Mouse (Mus musculus) megakaryocyte, embryonic 14.5 days (primary cell): ENCODE data around the gene Gramd2. TPM values are rescaled to one million over a fixed set of nuclear protein-coding genes. Genes with fewer than 3 reads are reported as not detected.

Experiments used
- H3K27me3 ChIP-seq: replicated peaks from 2 replicates; pipeline ENCODE3; 2012; ENCODE audit warnings: inconsistent platforms
- H3K36me3 ChIP-seq: replicated peaks from 2 replicates; pipeline ENCODE3; 2012; ENCODE audit warnings: low read length, inconsistent platforms, mixed read lengths
- H3K4me1 ChIP-seq: 2 replicates; pipeline ENCODE4 v1.6.1; 2012; ENCODE audit warnings: inconsistent platforms
- H3K4me3 ChIP-seq: replicated peaks from 2 replicates; pipeline ENCODE3; 2012; ENCODE audit warnings: moderate library complexity, mild to moderate bottlenecking, inconsistent platforms
- H3K9me3 ChIP-seq: 2 replicates; pipeline ENCODE4 v1.6.1; 2012; ENCODE audit warnings: inconsistent platforms
- FLI1 ChIP-seq: IDR thresholded peaks from 2 replicates; pipeline ENCODE4 v1.6.1; 2012; ENCODE audit warnings: low read length, inconsistent platforms, mixed read lengths
- GATA1 ChIP-seq: IDR thresholded peaks from 3 replicates; pipeline ENCODE4 v1.6.1; 2012; ENCODE audit warnings: mixed read lengths, low read length, inconsistent platforms, borderline replicate concordance
- polyA plus RNA-seq: library from polyadenylated mRNA; stranded (reverse); fragments of >175 nt; gene quantifications from 2 replicates; pipeline ENCODE4 v1.2.3, GENCODE M21; 2012; ENCODE audit warnings: low replicate concordance; ENCODE audit not compliant: insufficient read depth

The Gramd2 gene
- polyA plus RNA-seq, 1 experiment = not detected

GRCm38 (mm10) chr9:59721144-59721543, 41.2 kb downstream of the Gramd2 start:
- no peak overlapping the region for H3K4me3 ChIP-seq
- H3K27me3 ChIP-seq = peaks cover 27% of the 10 kb centered on the region
- peaks cover 8% of the 10 kb centered on the region for H3K4me1 ChIP-seq
- no peaks in the 10 kb centered on the region for H3K9me3 ChIP-seq
- TF ChIP-seq GATA1 (no peak), FLI1 (no peak)
- H3K36me3 ChIP-seq = no peaks in the 10 kb centered on the region

GRCm38 (mm10) chr9:59723096-59723657, 43.2 kb downstream of the Gramd2 start:
- H3K36me3 ChIP-seq = no peaks in the 10 kb centered on the region
- no peak overlapping the region for H3K4me3 ChIP-seq
- H3K27me3 ChIP-seq = peaks cover 17% of the 10 kb centered on the region
- no peak for TF ChIP-seq GATA1
- TF ChIP-seq FLI1 = no peak
- peaks cover 21% of the 10 kb centered on the region for H3K4me1 ChIP-seq
- H3K9me3 ChIP-seq = no peaks in the 10 kb centered on the region

GRCm38 (mm10) chr9:59723791-59724442, 44.0 kb downstream of the Gramd2 start:
- peaks cover 21% of the 10 kb centered on the region for H3K4me1 ChIP-seq
- no peaks in the 10 kb centered on the region for H3K9me3 ChIP-seq
- H3K36me3 ChIP-seq = no peaks in the 10 kb centered on the region
- no peak for TF ChIP-seq FLI1
- TF ChIP-seq GATA1 = no peak
- H3K4me3 ChIP-seq = no peak overlapping the region
- H3K27me3 ChIP-seq = peaks cover 13% of the 10 kb centered on the region

- no peak overlapping the region for H3K4me3 ChIP-seq
- peaks cover 21% of the 10 kb centered on the region for H3K4me1 ChIP-seq
- no peak for TF ChIP-seq FLI1
- no peak for TF ChIP-seq GATA1
- peaks cover 8% of the 10 kb centered on the region for H3K27me3 ChIP-seq
- no peaks in the 10 kb centered on the region for H3K9me3 ChIP-seq
- no peaks in the 10 kb centered on the region for H3K36me3 ChIP-seq
Observed at GRCm38 (mm10) chr9:59725515-59725914, 45.6 kb downstream of the Gramd2 start.

GRCm38 (mm10) chr9:59727569-59728286, 47.8 kb downstream of the Gramd2 start:
- Histone ChIP-seq H3K4me1 (peaks cover 21% of the 10 kb centered on the region), H3K36me3 (no peaks in the 10 kb centered on the region), H3K27me3 (peaks cover 8% of the 10 kb centered on the region), H3K4me3 (peak overlapping the region; percentile 65), H3K9me3 (no peaks in the 10 kb centered on the region)
- no peak for TF ChIP-seq FLI1
- no peak for TF ChIP-seq GATA1

- Histone ChIP-seq H3K9me3 (no peaks in the 10 kb centered on the region), H3K27me3 (no peaks in the 10 kb centered on the region), H3K4me3 (no peak overlapping the region), H3K4me1 (peaks cover 20% of the 10 kb centered on the region), H3K36me3 (peaks cover under 1% of the 10 kb centered on the region)
- no peak for TF ChIP-seq GATA1
- no peak for TF ChIP-seq FLI1
Observed at GRCm38 (mm10) chr9:59731136-59731535, 51.2 kb downstream of the Gramd2 start.

- Histone ChIP-seq H3K4me3 (no peak overlapping the region), H3K27me3 (no peaks in the 10 kb centered on the region), H3K9me3 (no peaks in the 10 kb centered on the region), H3K4me1 (peaks cover 17% of the 10 kb centered on the region), H3K36me3 (peaks cover 15% of the 10 kb centered on the region)
- no peak for TF ChIP-seq GATA1
- no peak for TF ChIP-seq FLI1
Observed at GRCm38 (mm10) chr9:59733075-59733474, 53.1 kb downstream of the Gramd2 start.

GRCm38 (mm10) chr9:59735394-59735793, 55.5 kb downstream of the Gramd2 start:
- no peak overlapping the region for H3K4me3 ChIP-seq

GRCm38 (mm10) chr9:59740593-59740992, 60.6 kb downstream of the Gramd2 start:
- H3K36me3 ChIP-seq = peaks cover 20% of the 10 kb centered on the region
- H3K4me1 ChIP-seq = peaks cover 22% of the 10 kb centered on the region
- H3K9me3 ChIP-seq = no peaks in the 10 kb centered on the region
- no peak overlapping the region for H3K4me3 ChIP-seq
- no peak for TF ChIP-seq GATA1
- no peak for TF ChIP-seq FLI1
- no peaks in the 10 kb centered on the region for H3K27me3 ChIP-seq

More at GRCm38 (mm10) chr9:59735394-59735793, 55.5 kb downstream of the Gramd2 start:
- Histone ChIP-seq H3K9me3 (no peaks in the 10 kb centered on the region), H3K36me3 (peaks cover 15% of the 10 kb centered on the region), H3K4me1 (peaks cover 16% of the 10 kb centered on the region), H3K27me3 (no peaks in the 10 kb centered on the region)
- TF ChIP-seq FLI1 = no peak
- TF ChIP-seq GATA1 = no peak

- H3K36me3 ChIP-seq = peaks cover 5% of the 10 kb centered on the region
- no peaks in the 10 kb centered on the region for H3K27me3 ChIP-seq
- TF ChIP-seq GATA1 (no peak), FLI1 (no peak)
- H3K9me3 ChIP-seq = no peaks in the 10 kb centered on the region
- no peak overlapping the region for H3K4me3 ChIP-seq
- H3K4me1 ChIP-seq = peaks cover 16% of the 10 kb centered on the region
Observed at GRCm38 (mm10) chr9:59743903-59744302, 64.0 kb downstream of the Gramd2 start.
